Mouse (Mus musculus): ENCODE measurements around the gene Hnrnpf. TPM values are rescaled to one million over a fixed set of nuclear protein-coding genes. Genes with fewer than 3 reads are reported as not detected.

The Hnrnpf gene
- total RNA-seq, 2 experiments from 2014 or later: 157 to 164 TPM

Small RNA genes within 50 kb of the gene (microRNA-seq; reads per million reads assigned to microRNA genes)
- 0 reads per million in 2 experiments for gene Gm25535

Other genes starting within 250 kb of the Hnrnpf start
- 10 to 100 TPM; 55.3 to 63.8 TPM for gene Zfp637, start 59.1 kb upstream of the Hnrnpf start, total RNA-seq (2021)
- 10 to 100 TPM; 26.4 to 29.1 TPM for gene Zfp239, start 38.2 kb upstream of the Hnrnpf start, total RNA-seq (2021)
- not detected for gene Fxyd4, start 37.4 kb downstream of the Hnrnpf start, total RNA-seq (2021)
- 10 to 100 TPM; 88.6 to 89.3 TPM for gene Rasgef1a, start 111.1 kb downstream of the Hnrnpf start, total RNA-seq (2021)
- 10 to 100 TPM; 12.2 to 12.3 TPM for gene Csgalnact2, start 238.8 kb downstream of the Hnrnpf start, total RNA-seq (2021)